Mouse (Mus musculus) kidney, postnatal 0 days (tissue): ENCODE measurements around the gene Irx2. TPM values are rescaled to one million over a fixed set of nuclear protein-coding genes. Genes with fewer than 3 reads are reported as not detected.

ENCODE experiments used
- ATAC-seq: fragments of 200-750 bp; cut with Nextera tagmentation; replicated peaks from 2 replicates; pipeline ENCODE4 v1.8.0; 2017; ENCODE audit warnings: low read depth, moderate number of reproducible peaks, moderate TSS enrichment, moderate library complexity; ENCODE audit not compliant: low FRiP score
- DNase-seq: peaks from one replicate; pipeline ENCODE4 v3.0.0-alpha.2; 2016; ENCODE audit warnings: low spot score
- H3K27ac ChIP-seq: fragments of 300-500 bp; sonication (generic); 2 replicates; pipeline ENCODE4 v1.5.1; 2014; ENCODE audit warnings: mild to moderate bottlenecking
- H3K27me3 ChIP-seq: fragments of 300-500 bp; sonication (generic); 2 replicates; pipeline ENCODE4 v1.6.1; 2014; ENCODE audit warnings: low read length, mixed read lengths; ENCODE audit not compliant: insufficient read depth
- H3K36me3 ChIP-seq: fragments of 300-500 bp; sonication (generic); 2 replicates; pipeline ENCODE4 v1.6.1; 2014; ENCODE audit warnings: low read length, mixed read lengths; ENCODE audit not compliant: insufficient read depth
- H3K4me1 ChIP-seq: fragments of 300-500 bp; sonication (generic); replicated peaks from 2 replicates; pipeline ENCODE4 v1.6.1; 2014; ENCODE audit warnings: antibody characterized with exemption, low read length, mixed read lengths; ENCODE audit not compliant: insufficient read depth
- H3K4me2 ChIP-seq: fragments of 300-500 bp; sonication (generic); 2 replicates; pipeline ENCODE4 v1.6.1; 2014; ENCODE audit warnings: mild to moderate bottlenecking, low read length, moderate library complexity, mixed read lengths
- H3K4me3 ChIP-seq: fragments of 300-500 bp; sonication (generic); replicated peaks from 2 replicates; pipeline ENCODE4 v1.5.1; 2014; ENCODE audit warnings: low read depth, low read length
- H3K9ac ChIP-seq: fragments of 300-500 bp; sonication (generic); 2 replicates; pipeline ENCODE4 v1.6.1; 2014; ENCODE audit warnings: low read depth, low read length
- H3K9me3 ChIP-seq: fragments of 300-500 bp; sonication (generic); replicated peaks from 2 replicates; pipeline ENCODE4 v1.6.1; 2016; ENCODE audit warnings: low read length, inconsistent platforms, mixed read lengths
- CTCF ChIP-seq: IDR thresholded peaks from 2 replicates; pipeline ENCODE4 v1.5.1; 2016; ENCODE audit warnings: antibody characterized with exemption, low read depth, mild to moderate bottlenecking, moderate library complexity
- WGBS: fragments of 180-500 bp; shearing (Covaris S2); extraction: QIAGEN DNeasy Blood & Tissue Kit; methylation state at CpG from one replicate; pipeline ENCODE4 v1.1.7; 2014; 5-methylcytosine and 5-hydroxymethylcytosine counted together
- polyA plus RNA-seq: library from polyadenylated mRNA; unstranded; fragments of >200 nt; fragmentation: Nextera tagmentation; extraction: Ambion mirVana; gene quantifications from 2 replicates; pipeline ENCODE4 v1.2.1, GENCODE M21; 2015

Irx2 gene
- polyA plus RNA-seq, 1 experiment from 2014 or later, result 12.2 TPM

DNA sequence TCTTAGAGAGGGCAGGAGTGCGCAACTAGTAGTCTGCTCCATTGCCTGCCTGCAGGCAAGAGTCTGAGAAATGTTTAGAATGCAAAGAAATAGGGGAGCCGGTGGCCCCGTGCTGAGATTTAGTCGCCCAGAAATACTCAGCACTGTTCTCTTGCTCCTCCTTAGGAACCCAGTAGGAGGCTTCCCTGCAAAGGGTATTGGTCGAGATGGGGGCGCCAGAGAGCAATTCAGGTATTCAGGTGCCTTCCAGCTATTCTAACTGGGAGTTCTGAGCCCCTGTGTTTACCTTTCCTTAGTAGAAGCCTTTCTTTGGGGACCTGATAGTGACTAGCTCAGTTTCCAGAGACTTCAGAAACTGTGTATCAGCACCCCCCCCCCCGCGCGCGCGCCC lies 11.5 kb downstream of the Irx2 start:
- peak overlapping the region; percentile 58 for H3K4me2 ChIP-seq
- peak; percentile 57 for TF ChIP-seq CTCF
- WGBS, result 3% methylated on average over 11 of the region's 11 CpGs
- no peaks in the 10 kb centered on the region for H3K36me3 ChIP-seq
- no peak overlapping the region for H3K9ac ChIP-seq
- H3K4me3 ChIP-seq, result peak overlapping the region; percentile 44
- ATAC-seq, result no peak
- peaks cover 7% of the 10 kb centered on the region; the same call in 1 of the 2 replicates for H3K4me1 ChIP-seq
- H3K9me3 ChIP-seq, result no peaks in the 10 kb centered on the region
- peaks cover 65% of the 10 kb centered on the region for H3K27me3 ChIP-seq
- H3K27ac ChIP-seq, result no peak overlapping the region
- DNase-seq, result peak; percentile 34

DNA sequence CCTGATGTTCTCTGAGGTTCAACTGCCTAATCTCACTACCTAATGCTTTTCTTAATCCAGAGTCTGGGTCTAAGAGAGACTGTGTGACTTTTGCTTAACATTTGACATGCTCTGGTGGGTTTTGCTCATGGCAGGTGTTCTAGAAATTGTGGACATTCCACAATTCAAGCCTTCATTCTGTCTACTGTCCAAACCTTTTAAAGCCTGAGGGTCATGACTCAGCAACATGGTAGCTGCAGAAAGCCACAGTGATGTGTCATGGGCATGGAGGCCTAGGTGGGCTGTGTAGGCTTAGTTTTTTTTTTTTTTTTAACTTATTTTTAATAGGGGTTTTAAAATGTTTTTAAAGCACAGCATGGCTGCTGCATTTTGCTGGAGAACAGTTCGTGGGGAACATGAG lies 27.8 kb downstream of the Irx2 start:
- WGBS, result 36% methylated on average over 1 of the region's 1 CpGs
- Histone ChIP-seq H3K9ac (no peak overlapping the region), H3K27ac (no peak overlapping the region), H3K4me1 (no peaks in the 10 kb centered on the region), H3K36me3 (no peaks in the 10 kb centered on the region), H3K4me3 (no peak overlapping the region), H3K27me3 (no peaks in the 10 kb centered on the region), H3K9me3 (no peaks in the 10 kb centered on the region), H3K4me2 (no peak overlapping the region)
- TF ChIP-seq CTCF, result no peak
- DNase-seq, result no peak
- no peak for ATAC-seq

DNA sequence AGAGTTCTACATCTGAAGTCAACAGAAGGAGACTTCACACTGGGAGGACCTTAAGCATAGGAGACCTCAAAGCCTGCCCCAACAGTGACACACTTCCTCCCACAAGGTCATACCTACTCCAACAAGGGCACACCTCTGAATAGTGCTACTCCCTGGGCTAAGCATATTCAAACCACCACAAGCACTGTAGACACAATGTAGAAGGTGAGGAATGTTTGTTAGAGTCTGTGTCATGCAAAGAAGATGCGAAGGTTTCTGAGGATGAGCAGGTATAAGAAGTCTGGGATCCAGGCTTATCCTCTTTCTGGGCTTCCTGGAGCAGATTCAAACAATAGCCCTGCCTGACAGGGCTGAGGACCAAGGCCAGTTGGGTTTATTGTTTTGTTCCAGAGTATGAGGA lies 47.2 kb downstream of the Irx2 start:
- TF ChIP-seq CTCF, result no peak
- Histone ChIP-seq H3K9me3 (no peaks in the 10 kb centered on the region), H3K9ac (no peak overlapping the region), H3K4me3 (no peak overlapping the region), H3K4me2 (no peak overlapping the region), H3K36me3 (no peaks in the 10 kb centered on the region), H3K27ac (no peak overlapping the region), H3K27me3 (no peaks in the 10 kb centered on the region), H3K4me1 (no peaks in the 10 kb centered on the region)
- 96% methylated on average over 1 of the region's 1 CpGs for WGBS
- DNase-seq, result no peak
- ATAC-seq, result no peak
